Mouse (Mus musculus): ENCODE data around the gene 1700017N19Rik. TPM values are rescaled to one million over a fixed set of nuclear protein-coding genes. Genes with fewer than 3 reads are reported as not detected.
A peak's percentile ranks its signal among the peaks of the same experiment; 100 is the strongest.
"Not testable (repeated sequence)": the region's sequence is repeated elsewhere in the genome, so short reads cannot be mapped to it uniquely, and the experiment has no call there.

Gene 1700017N19Rik
- total RNA-seq (2017): not detected in 2 replicates

GRCm38 (mm10) chr10:100590323-100590722 lies at the start of gene 1700017N19Rik, which contains the start of gene 4930430F08Rik:
1700017N19Rik (plus strand) TSS chr10:100590484.
4930430F08Rik (minus strand) TSS chr10:100590423.
- ATAC-seq (replicated peaks in 1 of 2; ENCODE audit: insufficient read depth in 1 of 2, low FRiP score in 2 of 2, low TSS enrichment in 1 of 2, low read depth in 1 of 2, poor library complexity in 2 of 2, severe bottlenecking in 2 of 2): no peak

GRCm38 (mm10) chr10:100556566-100557175 lies 33.6 kb upstream of the 1700017N19Rik start:
- ATAC-seq (replicated peaks in 1 of 2; ENCODE audit: insufficient read depth in 1 of 2, low FRiP score in 2 of 2, low TSS enrichment in 1 of 2, low read depth in 1 of 2, poor library complexity in 2 of 2, severe bottlenecking in 2 of 2): no peak

GRCm38 (mm10) chr10:100560194-100560883 lies 29.9 kb upstream of the 1700017N19Rik start:
- not testable (repeated sequence) for ATAC-seq (replicated peaks in 1 of 2; ENCODE audit: insufficient read depth in 1 of 2, low FRiP score in 2 of 2, low TSS enrichment in 1 of 2, low read depth in 1 of 2, poor library complexity in 2 of 2, severe bottlenecking in 2 of 2)

GRCm38 (mm10) chr10:100564112-100564511 lies 26.2 kb upstream of the 1700017N19Rik start:
- ATAC-seq (replicated peaks in 1 of 2; ENCODE audit: insufficient read depth in 1 of 2, low FRiP score in 2 of 2, low TSS enrichment in 1 of 2, low read depth in 1 of 2, poor library complexity in 2 of 2, severe bottlenecking in 2 of 2): no peak

GRCm38 (mm10) chr10:100571707-100572106 lies 18.6 kb upstream of the 1700017N19Rik start:
- ATAC-seq (replicated peaks in 1 of 2; ENCODE audit: insufficient read depth in 1 of 2, low FRiP score in 2 of 2, low TSS enrichment in 1 of 2, low read depth in 1 of 2, poor library complexity in 2 of 2, severe bottlenecking in 2 of 2): peak; percentile 56 to 82; a peak in 3 of 4 replicates

- peak in 1 of 2 experiments; percentile 42; a peak in 1 of 4 replicates for ATAC-seq (replicated peaks in 1 of 2; ENCODE audit: insufficient read depth in 1 of 2, low FRiP score in 2 of 2, low TSS enrichment in 1 of 2, low read depth in 1 of 2, poor library complexity in 2 of 2, severe bottlenecking in 2 of 2)
These were observed 15.7 kb upstream of the 1700017N19Rik start for GRCm38 (mm10) chr10:100574505-100575149.

GRCm38 (mm10) chr10:100575294-100575693 lies 15.0 kb upstream of the 1700017N19Rik start:
- no peak for ATAC-seq (replicated peaks in 1 of 2; ENCODE audit: insufficient read depth in 1 of 2, low FRiP score in 2 of 2, low TSS enrichment in 1 of 2, low read depth in 1 of 2, poor library complexity in 2 of 2, severe bottlenecking in 2 of 2)

- ATAC-seq (replicated peaks in 1 of 2; ENCODE audit: insufficient read depth in 1 of 2, low FRiP score in 2 of 2, low TSS enrichment in 1 of 2, low read depth in 1 of 2, poor library complexity in 2 of 2, severe bottlenecking in 2 of 2): no peak
These were observed 6.1 kb upstream of the 1700017N19Rik start for GRCm38 (mm10) chr10:100584178-100584577.

GRCm38 (mm10) chr10:100588524-100588923 lies 1.8 kb upstream of the 1700017N19Rik start:
- peak; percentile 12 to 19; a peak in 1 of 4 replicates for ATAC-seq (replicated peaks in 1 of 2; ENCODE audit: insufficient read depth in 1 of 2, low FRiP score in 2 of 2, low TSS enrichment in 1 of 2, low read depth in 1 of 2, poor library complexity in 2 of 2, severe bottlenecking in 2 of 2)

- peak; percentile 99 for ATAC-seq (replicated peaks in 1 of 2; ENCODE audit: insufficient read depth in 1 of 2, low FRiP score in 2 of 2, low TSS enrichment in 1 of 2, low read depth in 1 of 2, poor library complexity in 2 of 2, severe bottlenecking in 2 of 2)
These were observed 1.3 kb upstream of the 1700017N19Rik start for GRCm38 (mm10) chr10:100588932-100589388.

- no peak for ATAC-seq (replicated peaks in 1 of 2; ENCODE audit: insufficient read depth in 1 of 2, low FRiP score in 2 of 2, low TSS enrichment in 1 of 2, low read depth in 1 of 2, poor library complexity in 2 of 2, severe bottlenecking in 2 of 2)
These were observed 8.1 kb downstream of the 1700017N19Rik start for GRCm38 (mm10) chr10:100598339-100598738.

- no peak for ATAC-seq (replicated peaks in 1 of 2; ENCODE audit: insufficient read depth in 1 of 2, low FRiP score in 2 of 2, low TSS enrichment in 1 of 2, low read depth in 1 of 2, poor library complexity in 2 of 2, severe bottlenecking in 2 of 2)
These were observed 13.2 kb downstream of the 1700017N19Rik start for GRCm38 (mm10) chr10:100603511-100603910.

GRCm38 (mm10) chr10:100604254-100604653 lies 14.0 kb downstream of the 1700017N19Rik start:
- ATAC-seq (replicated peaks in 1 of 2; ENCODE audit: insufficient read depth in 1 of 2, low FRiP score in 2 of 2, low TSS enrichment in 1 of 2, low read depth in 1 of 2, poor library complexity in 2 of 2, severe bottlenecking in 2 of 2): peak in 1 of 2 experiments; percentile 70; a peak in 2 of 4 replicates

GRCm38 (mm10) chr10:100617233-100617903 lies 27.1 kb downstream of the 1700017N19Rik start:
- ATAC-seq (replicated peaks in 1 of 2; ENCODE audit: insufficient read depth in 1 of 2, low FRiP score in 2 of 2, low TSS enrichment in 1 of 2, low read depth in 1 of 2, poor library complexity in 2 of 2, severe bottlenecking in 2 of 2): no peak

- no peak for ATAC-seq (replicated peaks in 1 of 2; ENCODE audit: insufficient read depth in 1 of 2, low FRiP score in 2 of 2, low TSS enrichment in 1 of 2, low read depth in 1 of 2, poor library complexity in 2 of 2, severe bottlenecking in 2 of 2)
These were observed 29.2 kb downstream of the 1700017N19Rik start for GRCm38 (mm10) chr10:100619474-100619873.

GRCm38 (mm10) chr10:100620040-100620439 lies 29.8 kb downstream of the 1700017N19Rik start:
- no peak for ATAC-seq (replicated peaks in 1 of 2; ENCODE audit: insufficient read depth in 1 of 2, low FRiP score in 2 of 2, low TSS enrichment in 1 of 2, low read depth in 1 of 2, poor library complexity in 2 of 2, severe bottlenecking in 2 of 2)

- ATAC-seq (replicated peaks in 1 of 2; ENCODE audit: insufficient read depth in 1 of 2, low FRiP score in 2 of 2, low TSS enrichment in 1 of 2, low read depth in 1 of 2, poor library complexity in 2 of 2, severe bottlenecking in 2 of 2): no peak
These were observed 32.2 kb downstream of the 1700017N19Rik start for GRCm38 (mm10) chr10:100622494-100622893.
